10 mouse cellular contexts compared by ENCODE assay signal in the genomic region with DNA sequence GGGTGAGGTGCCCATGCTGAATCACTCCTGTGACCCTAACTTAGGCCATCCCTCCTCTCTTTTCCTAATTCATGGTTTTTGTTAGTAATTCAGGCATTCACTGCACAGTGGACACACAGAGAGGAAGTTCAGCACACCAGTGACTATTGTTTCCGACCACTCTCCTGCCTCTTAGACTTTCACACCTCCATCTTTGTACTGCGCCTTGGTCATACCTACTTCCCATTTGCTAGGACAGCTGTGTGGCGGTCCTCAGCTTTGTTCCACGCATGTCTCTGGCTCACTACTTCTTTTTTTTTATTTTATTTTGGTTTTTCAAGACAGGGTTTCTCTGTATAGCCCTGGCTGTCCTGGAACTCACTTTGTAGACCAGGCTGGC. TPM values are rescaled to one million over a fixed set of nuclear protein-coding genes. Genes with fewer than 3 reads are reported as not detected.
A peak's percentile ranks its signal among the peaks of the same experiment; 100 is the strongest.
DNase-seq lines count a peak whose midpoint lies in the region; ATAC-seq and TF ChIP-seq lines count a peak whose summit lies in the region.
"Had no signal": no experiment of that assay in that cellular context is flagged by ENCODE, and none has a peak within 500 bp of the region (broad histone marks: within the 10 kb centered on the region; RNA-seq: fewer than 3 reads in every experiment).

No protein-coding gene starts in this region.

- 61% methylated on average over 4 of the region's 4 CpGs for WGBS in heart, embryonic 10.5 days
- WGBS in spleen, adult 2 months: 54% methylated on average over 4 of the region's 4 CpGs
- WGBS in liver, embryonic 13.5 days (ENCODE audit: insufficient replicate concordance): 30% methylated on average over 4 of the region's 4 CpGs

- peaks cover 15% of the 10 kb centered on the region for H3K36me3 ChIP-seq in heart, embryonic 10.5 days
- H3K36me3 ChIP-seq in spleen, adult 2 months (ENCODE audit: control insufficient read depth, insufficient read depth, low read length): peaks cover 23% of the 10 kb centered on the region
- H3K36me3 ChIP-seq in liver, embryonic 13.5 days: peaks cover 40% of the 10 kb centered on the region

- H3K4me3 ChIP-seq in heart, embryonic 10.5 days: peak overlapping the region; percentile 47
- no peak overlapping the region for H3K4me3 ChIP-seq in spleen, adult 2 months (ENCODE audit: extremely low read depth, insufficient read depth, insufficient read length)
- peak overlapping the region; percentile 61 for H3K4me3 ChIP-seq in liver, embryonic 13.5 days (replicated peaks)

- H3K4me2 ChIP-seq in liver, embryonic 13.5 days: peak overlapping the region; percentile 67

- H3K4me1 ChIP-seq in heart, embryonic 10.5 days: peaks cover 66% of the 10 kb centered on the region
- H3K4me1 ChIP-seq in spleen, adult 2 months (ENCODE audit: control insufficient read depth, insufficient read depth, insufficient read length): peaks cover 5% of the 10 kb centered on the region; the same call in 1 of the 2 replicates
- peaks cover 85% of the 10 kb centered on the region for H3K4me1 ChIP-seq in liver, embryonic 13.5 days (replicated peaks)

- no peak for TF ChIP-seq POLR2A in spleen, adult 2 months (IDR thresholded peaks at IDR 0.05; ENCODE audit: low read depth, low read length)

- no peaks in the 10 kb centered on the region for H3K9me3 ChIP-seq in heart, embryonic 10.5 days
- H3K9me3 ChIP-seq in liver, embryonic 13.5 days (replicated peaks): no peaks in the 10 kb centered on the region

- H3K9ac ChIP-seq in liver, embryonic 13.5 days: peak overlapping the region; percentile 84

- no peak for DNase-seq in heart, embryonic 10.5 days (ENCODE audit: low spot score)
- no peak for DNase-seq in heart, adult 18-20 months
- no peak for DNase-seq in spleen, adult 2 months (ENCODE audit: low read depth in 1 of 2, low spot score in 2 of 2)
- DNase-seq in spleen, adult 12 weeks (ENCODE audit: low spot score): no peak
- DNase-seq in liver, embryonic 13.5 days: no peak
- no peak for DNase-seq in ovary, postnatal 10 days (ENCODE audit: low spot score)
- no peak for DNase-seq in spleen, postnatal 36 days (ENCODE audit: low spot score in 2 of 2)
- DNase-seq: cerebellum, adult 11 months; right cerebral cortex, postnatal 4 days had no signal

- H3K27me3 ChIP-seq in heart, embryonic 10.5 days (ENCODE audit: insufficient read depth, poor library complexity, severe bottlenecking): no peaks in the 10 kb centered on the region
- H3K27me3 ChIP-seq in spleen, adult 2 months (ENCODE audit: control insufficient read depth, insufficient read depth, low read length): no peaks in the 10 kb centered on the region
- no peaks in the 10 kb centered on the region for H3K27me3 ChIP-seq in liver, embryonic 13.5 days

- no peak for TF ChIP-seq CTCF in spleen, adult 2 months (IDR thresholded peaks at IDR 0.05; ENCODE audit: extremely low read depth, insufficient read depth, insufficient read length, insufficient replicate concordance)

- ATAC-seq in liver, embryonic 13.5 days (ENCODE audit: low read depth): no peak; the same call in 1 of the 2 replicates
- no peak for ATAC-seq in cerebellum, adult (ENCODE audit: insufficient number of reproducible peaks, low FRiP score, low TSS enrichment)

- peak overlapping the region; percentile 93 for H3K27ac ChIP-seq in heart, embryonic 10.5 days
- H3K27ac ChIP-seq in spleen, adult 2 months (ENCODE audit: insufficient read depth, low read length): peak overlapping the region; percentile 81
- H3K27ac ChIP-seq in liver, embryonic 13.5 days: peak overlapping the region; percentile 98

RNA-seq across cellular contexts. Expression of a gene that starts 5.8 kb away (rescaled TPM):
- 0.70 and 0.84 TPM in 2 replicates for polyA plus RNA-seq in heart, embryonic 10.5 days (2016; fragmentation: Nextera tagmentation; extraction: Ambion mirVana)
- total RNA-seq in heart, adult 18-20 months (2021): 10 to 100 TPM; 64.5 to 67.4 TPM
- polyA plus RNA-seq in spleen, adult 2 months (2012; rRNA removed): 24.3 and 27.4 TPM in 2 replicates
- 0.94 and 1.0 TPM in 2 replicates for polyA plus RNA-seq in liver, embryonic 13.5 days (2015; fragmentation: Nextera tagmentation; extraction: Ambion mirVana)

RNA-seq across cellular contexts. Expression of a gene that starts 28.6 kb away (rescaled TPM):
- polyA plus RNA-seq in heart, embryonic 10.5 days (2016; fragmentation: Nextera tagmentation; extraction: Ambion mirVana): 1.5 TPM in 1 of 2 replicates, not detected in the other
- total RNA-seq in heart, adult 18-20 months (2021): not detected
- polyA plus RNA-seq in spleen, adult 2 months (2012; rRNA removed): 0.54 TPM in 1 of 2 replicates, not detected in the other
- polyA plus RNA-seq in liver, embryonic 13.5 days (2015; fragmentation: Nextera tagmentation; extraction: Ambion mirVana): not detected in 2 replicates

RNA-seq across cellular contexts. Expression of a gene that starts 49.5 kb away (rescaled TPM):
- 288 and 313 TPM in 2 replicates for polyA plus RNA-seq in heart, embryonic 10.5 days (2016; fragmentation: Nextera tagmentation; extraction: Ambion mirVana)
- 10 to 100 TPM; 63.7 to 64.6 TPM for total RNA-seq in heart, adult 18-20 months (2021)
- polyA plus RNA-seq in spleen, adult 2 months (2012; rRNA removed): 80.0 and 81.8 TPM in 2 replicates
- 147 and 150 TPM in 2 replicates for polyA plus RNA-seq in liver, embryonic 13.5 days (2015; fragmentation: Nextera tagmentation; extraction: Ambion mirVana)

RNA-seq across cellular contexts. Expression of a gene that starts 52.8 kb away (rescaled TPM):
- polyA plus RNA-seq in heart, embryonic 10.5 days (2016; fragmentation: Nextera tagmentation; extraction: Ambion mirVana): 12.5 TPM in 2 replicates
- total RNA-seq in heart, adult 18-20 months (2021): 10 to 100 TPM; 14.2 to 17.8 TPM
- 42.4 and 56.2 TPM in 2 replicates for polyA plus RNA-seq in spleen, adult 2 months (2012; rRNA removed)
- polyA plus RNA-seq in liver, embryonic 13.5 days (2015; fragmentation: Nextera tagmentation; extraction: Ambion mirVana): 12.1 and 14.9 TPM in 2 replicates

Comparison
In these comparisons a context has a peak if more than half of its experiments do, and no peak if none do; other contexts are left out.
1. RNA of a gene that starts 5.8 kb away (polyA plus RNA-seq): 24.3 to 27.4 TPM in spleen, adult 2 months; 0.94 to 1.0 TPM in liver, embryonic 13.5 days and 0.70 to 0.84 TPM in heart, embryonic 10.5 days; every median in the first group is over 10 times any median in the second.
2. Peak in every context shown above with its lines, with median percentiles within 50 percentile points of each other: H3K27ac ChIP-seq.